Mouse (Mus musculus) heart, adult 2 months (tissue): ENCODE measurements around the gene Cldnd1. TPM values are rescaled to one million over a fixed set of nuclear protein-coding genes. Genes with fewer than 3 reads are reported as not detected.

Source experiments
- DNase-seq, 2 experiments: peaks; one replicate each; pipeline ENCODE4 v3.0.0; 2021
- H3K27ac ChIP-seq: fragments of 200-600 bp; 2 replicates; pipeline ENCODE4 v1.8.1; 2022
- H3K27me3 ChIP-seq: fragments of 200-500 bp; 2 replicates; pipeline ENCODE4 v1.6.1; 2012; ENCODE audit warnings: mild to moderate bottlenecking, low read length, inconsistent platforms, mixed read lengths; ENCODE audit not compliant: control insufficient read depth, insufficient read depth
- H3K36me3 ChIP-seq: fragments of 200-500 bp; 2 replicates; pipeline ENCODE4 v1.6.1; 2012; ENCODE audit warnings: low read length, inconsistent platforms; ENCODE audit not compliant: control insufficient read depth, insufficient read depth
- H3K4me1 ChIP-seq: fragments of 200-500 bp; 2 replicates; pipeline ENCODE4 v1.6.1; 2011; ENCODE audit warnings: low read length; ENCODE audit not compliant: control insufficient read depth, insufficient read depth
- H3K4me3 ChIP-seq: fragments of 200-600 bp; 2 replicates; pipeline ENCODE4 v1.8.1; 2022
- H3K79me2 ChIP-seq: fragments of 200-500 bp; replicated peaks from 2 replicates; pipeline ENCODE4 v1.6.1; 2012; ENCODE audit warnings: mild to moderate bottlenecking, inconsistent platforms, low read length, moderate library complexity, mixed read lengths; ENCODE audit not compliant: control insufficient read depth, insufficient read depth
- H3K9ac ChIP-seq: fragments of 200-500 bp; 2 replicates; pipeline ENCODE4 v1.6.1; 2012; ENCODE audit warnings: low read depth, mild to moderate bottlenecking, control low read depth, inconsistent platforms, low read length, mixed read lengths
- CTCF ChIP-seq: fragments of 200-600 bp; IDR thresholded peaks from 2 replicates; pipeline ENCODE4 v1.8.1; 2022; ENCODE audit warnings: antibody characterized with exemption, mild to moderate bottlenecking, moderate library complexity
- EP300 ChIP-seq: fragments of 200-500 bp; IDR thresholded peaks from 2 replicates; pipeline ENCODE4 v1.6.1; 2011; ENCODE audit warnings: low read depth, low read length, control low read depth; ENCODE audit not compliant: insufficient read depth
- POLR2A ChIP-seq: fragments of 200-500 bp; IDR thresholded peaks from 2 replicates; pipeline ENCODE4 v1.6.1; 2011; ENCODE audit warnings: mild to moderate bottlenecking, low read depth, low read length, control low read depth; ENCODE audit not compliant: insufficient read depth
- WGBS: fragments of 180-500 bp; shearing (Covaris S2); methylation state at CpG from one replicate; pipeline ENCODE4 v1.1.7; 2018; 5-methylcytosine and 5-hydroxymethylcytosine counted together
- intact Hi-C: fragments of 180-260 bp; cut with DNase I; formaldehyde crosslinking; loops from one replicate; pipeline ENCODE4 v1.15.1; 2025
- polyA plus RNA-seq: library from polyadenylated mRNA; depleted of rRNA; stranded (reverse); fragments of >200 nt; gene quantifications from 2 replicates; pipeline ENCODE4 v1.2.3, GENCODE M21; 2012
- total RNA-seq, 2 experiments: library from RNA; stranded (reverse); gene quantifications; 2 replicates each; pipeline ENCODE4 v1.2.3; 2021

Gene Cldnd1
- total and polyA plus RNA-seq, 3 experiments = 47.3 to 58.8 (median 56.2) TPM

- Histone ChIP-seq H3K4me1 (no peaks in the 10 kb centered on the region), H3K27me3 (no peaks in the 10 kb centered on the region), H3K4me3 (no peak overlapping the region), H3K79me2 (no peaks in the 10 kb centered on the region), H3K9ac (no peak overlapping the region), H3K27ac (no peak overlapping the region), H3K36me3 (no peaks in the 10 kb centered on the region; the same call in 1 of the 2 replicates)
- intact Hi-C loops = no loop called here
- no peak for DNase-seq
- 60% methylated on average over 4 of the region's 4 CpGs for WGBS
- TF ChIP-seq CTCF (no peak), POLR2A (no peak), EP300 (no peak)
Observed at GRCm38 (mm10) chr16:58715018-58715417, 12.7 kb upstream of the Cldnd1 start.

- TF ChIP-seq POLR2A = no peak
- TF ChIP-seq CTCF = no peak
- no peak for TF ChIP-seq EP300
- DNase-seq = no peak
- Histone ChIP-seq H3K79me2 (no peaks in the 10 kb centered on the region), H3K36me3 (no peaks in the 10 kb centered on the region), H3K9ac (no peak within 1 kb of the TSS), H3K27me3 (no peaks in the 10 kb centered on the region), H3K27ac (no peak within 1 kb of the TSS), H3K4me1 (no peaks in the 10 kb centered on the region), H3K4me3 (no peak within 1 kb of the TSS)
- intact Hi-C loops = no loop called here
- WGBS = 95% methylated on average over 7 of the region's 7 CpGs
Observed at GRCm38 (mm10) chr16:58718666-58719120, 9.0 kb upstream of the Cldnd1 start, which contains the start of gene Gpr15. Gpr15 (minus strand) TSS chr16:58719070.

- Histone ChIP-seq H3K9ac (no peak overlapping the region), H3K4me3 (no peak overlapping the region), H3K36me3 (no peaks in the 10 kb centered on the region), H3K27me3 (no peaks in the 10 kb centered on the region), H3K79me2 (no peaks in the 10 kb centered on the region), H3K27ac (no peak overlapping the region), H3K4me1 (no peaks in the 10 kb centered on the region)
- no peak for DNase-seq
- TF ChIP-seq CTCF = no peak
- no peak for TF ChIP-seq EP300
- TF ChIP-seq POLR2A = no peak
- intact Hi-C loops = loop anchor here (10.0 kb wide), 1 partner anchor 427 kb away; no protein-coding TSS in a partner anchor
- 82% methylated on average over 2 of the region's 2 CpGs for WGBS
Observed at GRCm38 (mm10) chr16:58722292-58722691, 5.4 kb upstream of the Cldnd1 start.

GRCm38 (mm10) chr16:58726680-58727476 is 832 bp upstream of the Cldnd1 start:
- Histone ChIP-seq H3K27me3 (no peaks in the 10 kb centered on the region), H3K9ac (no peak overlapping the region), H3K4me3 (peak overlapping the region; percentile 52; the same call in 1 of the 2 replicates), H3K4me1 (peaks cover 1% of the 10 kb centered on the region), H3K27ac (no peak overlapping the region), H3K36me3 (peaks cover 5% of the 10 kb centered on the region), H3K79me2 (no peaks in the 10 kb centered on the region; the same call in 1 of the 2 replicates)
- TF ChIP-seq EP300 (no peak), POLR2A (no peak)
- intact Hi-C loops = loop anchor here (5.0 to 10.0 kb wide), 4 partner anchors 205 to 1495 kb away; partner anchors contain the start of genes St3gal6 and Tbc1d23
- DNase-seq = no peak
- 79% methylated on average over 11 of the region's 11 CpGs for WGBS

- TF ChIP-seq EP300 = no peak
- no peak for TF ChIP-seq POLR2A
- no peak for TF ChIP-seq CTCF
- intact Hi-C loops = loop anchor here (2.0 to 10.0 kb wide), 5 partner anchors 57 to 1496 kb away; partner anchors contain the start of genes Cpox, St3gal6 and Tbc1d23
- no peaks in the 10 kb centered on the region for H3K27me3 ChIP-seq
- peaks cover 1% of the 10 kb centered on the region for H3K4me1 ChIP-seq
- peak overlapping the region; percentile 93 for H3K4me3 ChIP-seq
- peak overlapping the region; percentile 81 for H3K9ac ChIP-seq
- peaks cover 5% of the 10 kb centered on the region for H3K36me3 ChIP-seq
- WGBS = 1% methylated on average over 24 of the region's 31 CpGs
- H3K79me2 ChIP-seq = no peaks in the 10 kb centered on the region; the same call in 1 of the 2 replicates
- no peak for DNase-seq
- peak overlapping the region; percentile 86 for H3K27ac ChIP-seq
Observed at GRCm38 (mm10) chr16:58728176-58728671, 514 bp downstream of the Cldnd1 start.
